Mouse (Mus musculus): ENCODE measurements around the gene Gabrb1.

DNA sequence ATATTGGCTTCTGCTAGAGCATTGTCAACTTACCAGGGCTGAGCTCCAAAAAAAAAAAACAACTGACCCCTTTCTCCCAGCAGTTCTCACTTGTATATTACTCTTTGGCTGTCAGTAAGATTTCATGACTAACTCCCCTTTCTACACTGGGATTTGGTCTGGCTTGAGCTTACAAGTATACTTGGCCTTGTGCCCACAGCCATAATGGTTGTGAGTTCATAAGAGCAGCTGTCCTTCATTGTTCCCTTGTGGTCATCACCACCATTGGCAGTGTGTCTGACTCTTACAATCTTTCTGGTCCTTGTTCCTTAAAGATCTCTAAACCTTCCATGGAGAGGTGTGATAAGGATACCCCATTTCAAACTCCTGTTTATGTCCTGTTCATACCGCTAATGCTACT is 293.5 kb downstream of the Gabrb1 start:
- TF ChIP-seq CTCF (IDR thresholded peaks at IDR 0.05; ENCODE audit: low read depth, low read length) (no peak), GATA1 (IDR thresholded peaks at IDR 0.05; ENCODE audit: borderline replicate concordance, low read length) (no peak), TAL1 (conservative IDR thresholded peaks at IDR 0.05; ENCODE audit: low read depth, low read length) (no peak), POLR2AphosphoS5 (IDR thresholded peaks at IDR 0.05; ENCODE audit: insufficient replicate concordance, low read depth, low read length) (no peak)

Data from G1E (cell line).